Mouse (Mus musculus): Measurements from ENCODE around the gene Mtx1.

Mtx1 gene

DNA sequence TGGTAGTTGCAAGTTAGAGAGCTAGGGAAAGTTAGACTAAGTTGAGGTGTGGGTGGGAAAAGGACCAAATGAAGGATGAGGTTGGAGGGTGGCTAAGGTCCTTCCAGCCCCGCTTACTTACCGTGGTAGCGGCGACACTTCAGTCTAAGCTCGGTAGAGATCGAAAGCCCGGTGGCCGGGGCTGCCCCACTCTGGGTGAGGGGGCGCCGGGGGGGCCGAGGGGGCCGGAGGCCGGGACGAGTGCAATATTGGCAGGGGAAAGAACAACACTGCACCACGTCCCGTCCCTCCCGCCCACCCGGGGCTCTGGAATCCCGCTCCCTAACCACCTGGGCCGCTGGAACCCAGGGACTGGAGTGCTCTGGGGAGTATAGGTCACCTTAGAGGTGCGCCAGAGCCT, at the start of gene Mtx1:
Gene Mtx1, minus strand, starts transcription at position 189 of the 400 bp plus-strand sequence.
- no peak for DNase-seq (ENCODE audit: low read depth)

DNA sequence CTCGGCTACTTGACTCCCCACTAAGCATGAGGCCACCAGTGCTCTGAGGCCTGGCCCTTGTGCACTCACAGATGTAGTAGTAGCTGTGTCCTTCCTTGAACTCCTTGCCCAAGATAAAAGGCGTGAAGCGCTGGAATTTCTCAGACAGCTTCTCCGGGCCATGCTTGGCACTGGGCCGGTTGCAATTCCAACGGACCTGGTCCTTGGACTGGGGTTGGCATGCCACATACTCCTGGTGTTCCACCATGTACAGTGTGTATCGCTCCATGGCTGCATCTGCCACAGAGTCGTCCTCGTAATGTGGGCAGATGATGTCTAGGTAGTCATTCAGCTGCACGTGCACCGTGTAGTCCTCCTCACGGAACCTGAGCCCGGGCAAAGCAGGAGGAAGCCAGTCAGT, 49.2 kb upstream of the Mtx1 start:
- no peak for DNase-seq (ENCODE audit: low read depth)

DNA sequence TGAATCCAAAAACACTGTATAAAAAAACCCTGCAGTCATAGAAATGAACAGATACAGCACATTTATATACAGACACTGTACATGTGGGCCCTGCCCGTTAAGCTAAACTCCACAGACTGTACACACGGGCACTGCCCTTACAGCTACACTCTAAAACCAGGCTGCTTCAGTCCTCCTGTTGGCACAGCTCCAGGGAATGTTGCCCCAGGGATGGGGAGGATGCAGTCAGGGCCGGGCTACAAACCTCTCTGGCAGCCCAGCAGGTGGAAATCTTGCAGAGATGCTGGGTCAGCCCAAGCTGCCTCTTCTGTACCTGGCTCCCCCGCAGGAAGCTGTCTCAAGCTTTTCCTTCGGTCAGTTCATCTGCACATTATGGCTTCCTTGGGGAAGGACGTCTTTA, 44.9 kb upstream of the Mtx1 start:
- no peak for DNase-seq (ENCODE audit: low read depth)

DNA sequence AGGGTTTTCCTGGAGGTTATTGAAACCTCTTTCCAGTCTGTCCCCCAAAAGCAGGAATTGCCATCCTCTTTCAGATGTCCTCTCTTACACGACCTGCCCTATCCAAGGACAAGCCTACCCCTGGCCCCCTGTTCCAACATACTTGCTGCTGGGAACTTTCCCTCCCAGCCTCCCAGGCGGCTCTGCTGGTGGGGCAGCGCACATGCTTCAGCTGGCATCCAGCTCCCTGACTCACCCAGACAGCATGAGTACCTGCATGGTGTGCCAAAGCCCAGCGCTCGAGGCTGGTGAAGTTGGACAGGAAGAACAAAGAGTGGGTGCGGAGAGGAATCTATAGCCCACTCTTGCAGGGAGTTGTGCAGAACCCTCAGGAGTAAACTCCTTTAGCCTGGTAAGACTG, 44.0 kb upstream of the Mtx1 start:
- DNase-seq (ENCODE audit: low read depth) = no peak

DNA sequence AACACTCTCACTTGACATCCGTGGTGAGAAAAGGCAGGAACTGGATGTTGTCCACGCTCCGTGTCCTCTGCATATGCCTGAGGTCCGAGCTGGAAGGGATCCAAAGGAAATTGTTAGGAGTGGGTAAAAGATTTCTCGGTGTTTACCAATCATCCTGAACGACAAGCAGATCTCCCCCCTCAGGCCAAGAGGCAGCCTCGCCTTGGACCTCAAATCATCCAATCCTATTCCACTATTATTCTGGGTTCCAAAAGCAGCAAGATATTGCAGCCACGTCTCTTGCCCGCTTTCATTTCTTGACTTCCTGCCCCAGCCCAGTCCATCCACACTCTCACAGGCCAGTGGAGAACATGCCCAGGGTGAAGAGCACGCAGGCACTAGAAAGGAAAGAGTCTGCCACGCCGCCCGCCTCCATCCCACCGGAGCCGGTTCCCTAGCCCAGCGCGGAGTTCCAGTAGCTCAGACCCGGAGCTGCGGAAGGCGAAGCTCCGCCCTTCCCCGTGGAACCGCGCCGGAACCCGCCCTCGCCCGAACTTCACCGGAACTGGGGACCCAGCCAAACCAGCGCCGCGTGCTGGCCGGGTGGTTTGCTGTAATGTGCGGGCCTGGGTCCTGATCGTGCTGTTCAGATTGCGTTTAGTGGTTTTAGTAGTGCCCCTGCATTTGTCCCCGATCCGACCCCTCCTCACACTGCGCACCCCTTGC, 43.3 kb upstream of the Mtx1 start, which contains the start of gene Slc50a1:
Gene Slc50a1, minus strand, starts transcription at position 520 of the 705 bp plus-strand sequence.
- peak; percentile 79 for DNase-seq (ENCODE audit: low read depth)

DNA sequence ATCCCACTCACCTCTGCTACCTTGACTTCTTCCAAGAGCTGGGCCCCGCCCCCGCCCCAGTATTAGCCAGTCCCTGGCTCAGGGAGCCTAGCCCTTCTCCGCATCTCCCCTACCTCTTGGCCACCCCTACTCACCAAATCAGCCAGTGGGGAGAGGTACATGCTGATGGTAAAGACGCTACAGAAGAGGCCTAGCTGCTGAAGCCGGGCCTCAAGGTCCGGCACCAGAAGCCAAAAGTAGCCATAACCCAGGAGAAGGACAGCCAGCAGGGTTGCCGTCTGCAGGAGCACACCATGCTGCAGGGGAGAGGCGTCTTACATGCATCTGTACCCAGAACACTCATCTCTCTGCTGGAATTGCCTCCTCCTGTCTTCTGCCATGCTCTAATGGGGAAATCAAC, 42.0 kb upstream of the Mtx1 start:
- no peak for DNase-seq (ENCODE audit: low read depth)

DNA sequence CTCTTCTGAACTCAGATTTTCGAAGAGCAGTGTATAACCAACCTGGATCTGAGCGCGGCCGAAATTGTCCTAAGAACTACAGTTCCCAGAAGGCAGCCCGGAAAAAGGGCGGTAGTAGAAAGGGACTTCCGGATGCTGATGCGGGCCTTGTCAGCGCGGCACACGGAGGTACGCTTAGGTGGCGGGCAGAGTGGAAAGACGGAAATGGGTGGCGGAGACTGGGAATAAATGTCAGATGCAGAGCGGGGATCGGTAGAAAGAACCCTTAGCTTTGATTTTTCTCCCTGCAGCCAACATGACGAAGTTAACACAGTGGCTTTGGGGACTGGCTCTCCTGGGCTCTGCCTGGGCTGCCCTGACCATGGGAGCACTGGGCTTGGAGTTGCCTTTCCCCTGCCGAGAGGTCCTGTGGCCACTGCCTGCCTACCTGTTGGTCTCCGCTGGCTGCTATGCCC, 39.6 kb upstream of the Mtx1 start:
- DNase-seq (ENCODE audit: low read depth) = peak; percentile 83

DNA sequence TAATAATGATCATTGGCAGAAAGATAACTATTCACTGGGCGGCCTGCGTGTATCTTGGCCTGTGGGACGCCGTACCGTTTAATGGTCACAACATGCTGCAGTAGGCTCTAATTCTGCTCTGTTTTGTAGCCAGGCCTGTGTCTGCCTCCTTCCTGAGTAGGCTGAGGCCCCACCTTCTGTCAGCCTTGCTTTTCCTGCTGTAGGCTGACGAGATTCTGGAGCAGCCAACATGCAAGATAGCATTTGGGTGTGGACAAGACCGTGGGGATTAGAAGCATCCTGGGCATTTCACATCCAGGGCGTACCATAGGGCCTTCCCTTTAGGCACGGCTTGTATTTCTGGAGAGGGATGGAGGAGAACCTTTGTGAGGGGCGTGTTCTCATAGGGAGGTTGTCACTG, 35.5 kb upstream of the Mtx1 start:
- no peak for DNase-seq (ENCODE audit: low read depth)

DNA sequence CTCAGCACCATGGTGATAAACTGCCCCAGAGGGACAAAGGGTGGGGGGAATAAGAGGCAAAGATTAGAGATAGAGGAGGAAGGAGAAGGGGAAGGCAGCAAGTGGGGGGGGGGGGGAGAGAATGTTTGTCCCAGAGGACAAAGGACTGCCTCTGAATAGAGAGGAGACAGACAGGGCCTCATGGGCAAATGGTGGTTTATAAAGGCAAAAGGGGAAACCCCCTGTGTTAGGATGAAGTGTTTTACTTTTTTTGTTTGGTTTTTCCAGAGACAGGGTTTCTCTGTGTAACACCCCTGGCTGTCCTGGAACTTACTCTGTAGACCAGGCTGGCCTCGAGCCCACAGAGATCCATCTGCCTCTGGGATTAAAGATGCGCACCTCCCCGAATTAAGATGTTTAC, 33.3 kb upstream of the Mtx1 start:
- DNase-seq (ENCODE audit: low read depth) = no peak

DNA sequence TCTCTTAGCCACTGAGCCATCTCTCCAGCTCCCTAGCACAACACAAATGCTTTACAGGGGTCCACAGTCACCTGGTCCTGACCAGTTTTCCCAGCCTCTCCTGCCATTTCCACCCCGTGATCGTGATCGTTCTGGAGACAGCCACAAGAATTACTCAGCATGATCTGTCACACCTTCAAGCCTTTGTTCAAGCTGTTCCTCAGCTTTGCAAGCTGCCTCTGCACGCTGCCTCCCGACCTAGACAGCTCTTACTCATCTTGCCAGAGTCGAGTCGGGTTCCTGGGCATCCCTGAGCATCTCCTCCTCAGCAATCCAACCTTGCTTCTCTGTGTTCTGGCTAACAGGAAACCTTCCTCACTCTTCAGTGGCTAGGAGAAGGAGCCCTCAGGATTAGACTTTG, 32.2 kb upstream of the Mtx1 start, which contains the start of gene Dpm3:
Gene Dpm3, plus strand, starts transcription at position 283 of the 400 bp plus-strand sequence.
- DNase-seq (ENCODE audit: low read depth) = no peak

DNA sequence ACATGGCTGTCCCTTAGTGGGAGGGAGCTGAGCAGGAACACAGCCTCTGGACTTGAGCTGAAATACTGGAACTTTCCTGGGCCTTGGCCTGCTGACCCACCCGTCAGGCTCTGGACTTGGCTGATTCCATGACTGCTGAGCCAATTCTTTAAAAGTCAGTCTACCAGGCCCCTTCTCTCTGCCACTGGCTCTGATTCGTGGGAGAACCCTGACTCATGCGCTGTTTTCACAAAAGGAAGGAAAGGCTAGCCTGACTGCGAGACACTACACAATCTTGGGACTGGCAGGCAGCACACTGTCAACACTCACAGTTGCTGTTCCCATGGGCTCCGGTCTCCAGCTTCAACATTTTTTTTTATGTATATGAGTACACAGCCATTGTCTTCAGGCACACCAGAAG, 29.3 kb upstream of the Mtx1 start:
- DNase-seq (ENCODE audit: low read depth) = no peak

DNA sequence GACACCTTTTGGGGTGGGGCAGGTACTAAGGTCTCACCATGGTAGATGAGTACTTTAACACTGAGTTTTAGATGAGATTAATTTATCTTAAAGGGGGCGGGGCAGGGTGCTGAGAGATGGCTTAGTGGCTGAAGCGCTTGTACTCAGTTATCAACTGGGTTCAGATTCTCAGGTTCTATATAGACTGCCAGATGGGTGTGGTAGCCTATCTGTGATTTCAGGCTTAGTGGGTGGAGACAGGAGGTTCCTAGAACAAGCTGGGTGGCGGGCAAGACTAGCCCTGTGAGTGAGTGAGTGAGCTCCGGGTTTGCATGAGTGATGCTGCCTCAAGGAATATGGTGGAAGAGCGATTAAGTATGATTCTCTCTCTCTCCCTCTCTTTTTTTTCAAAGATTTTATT, 28.1 kb upstream of the Mtx1 start:
- DNase-seq (ENCODE audit: low read depth) = no peak

DNA sequence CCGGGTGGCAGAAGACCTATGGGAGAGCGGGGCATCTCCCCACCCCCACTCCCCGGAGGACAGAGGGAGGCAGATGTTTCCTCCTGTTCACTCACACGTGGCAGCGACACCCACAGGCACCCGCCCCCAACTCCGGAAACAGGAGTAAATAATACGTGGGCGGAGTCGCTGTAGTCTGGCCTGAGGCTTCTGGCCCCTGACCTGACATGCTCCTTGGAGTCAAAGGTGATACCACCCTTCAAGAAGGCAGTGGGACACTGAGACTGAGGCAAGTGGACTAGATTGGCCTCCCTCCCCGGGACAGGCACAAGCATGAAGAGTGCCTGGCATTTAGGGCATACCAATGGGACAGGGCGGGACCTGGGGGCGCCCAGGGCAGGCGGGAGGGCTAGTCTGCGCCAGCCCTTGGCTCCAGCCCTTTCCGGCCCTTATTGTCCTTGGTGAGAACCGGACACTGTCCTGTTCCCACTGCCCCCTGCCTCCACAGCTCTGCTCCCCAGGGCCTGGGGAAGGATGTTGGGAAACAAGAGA, 24.5 kb upstream of the Mtx1 start:
- DNase-seq (ENCODE audit: low read depth) = peak; percentile 64

DNA sequence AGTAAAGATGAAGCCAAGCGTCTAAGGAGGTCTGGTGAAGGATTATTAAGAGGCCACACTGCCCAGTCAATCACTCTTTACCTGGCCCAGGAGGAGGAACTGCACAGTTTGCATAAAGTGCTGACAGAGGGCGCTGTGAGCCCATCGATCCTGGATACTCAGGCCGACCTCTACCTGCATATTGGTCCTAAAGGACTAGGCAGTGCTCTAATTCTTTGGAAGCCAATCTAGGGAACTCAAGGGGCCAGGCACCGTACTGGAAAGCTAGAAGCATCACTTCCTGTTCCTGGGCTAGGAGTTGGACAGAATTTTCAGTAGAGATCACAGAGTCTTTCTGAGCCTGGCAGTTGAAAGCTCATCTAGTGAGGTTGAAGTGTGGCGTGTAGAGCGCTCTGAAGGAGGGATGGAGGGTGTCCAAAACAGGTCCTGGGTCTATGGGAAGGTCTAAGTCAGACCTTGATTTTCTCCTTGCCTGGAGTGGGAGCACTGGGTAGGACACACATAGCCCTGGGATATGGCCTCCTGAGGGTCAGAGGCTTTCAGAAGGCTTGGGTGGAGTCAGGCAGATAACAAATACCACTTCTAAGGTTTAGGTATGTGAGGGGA, 23.6 kb upstream of the Mtx1 start:
- DNase-seq (ENCODE audit: low read depth) = peak; percentile 84

DNA sequence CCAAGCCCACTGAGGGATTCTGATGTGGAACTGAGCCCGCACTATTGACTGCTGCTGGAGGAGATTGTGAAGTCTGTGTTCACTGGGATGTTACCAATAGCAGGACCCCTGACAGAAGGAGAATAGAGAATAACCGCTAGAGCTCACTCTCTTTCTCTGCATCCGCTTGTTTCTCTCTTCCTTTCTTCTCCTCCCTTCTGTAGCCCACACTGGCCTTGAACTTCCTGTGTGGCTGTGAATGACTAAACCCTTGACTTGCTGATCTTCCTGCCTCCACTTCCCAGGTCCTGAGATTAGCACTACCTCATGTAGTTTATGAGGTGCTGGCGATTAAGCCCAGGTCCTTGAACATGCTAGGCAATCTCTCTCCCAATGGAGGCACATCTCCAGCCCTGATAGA, 20.6 kb upstream of the Mtx1 start:
- no peak for DNase-seq (ENCODE audit: low read depth)

DNA sequence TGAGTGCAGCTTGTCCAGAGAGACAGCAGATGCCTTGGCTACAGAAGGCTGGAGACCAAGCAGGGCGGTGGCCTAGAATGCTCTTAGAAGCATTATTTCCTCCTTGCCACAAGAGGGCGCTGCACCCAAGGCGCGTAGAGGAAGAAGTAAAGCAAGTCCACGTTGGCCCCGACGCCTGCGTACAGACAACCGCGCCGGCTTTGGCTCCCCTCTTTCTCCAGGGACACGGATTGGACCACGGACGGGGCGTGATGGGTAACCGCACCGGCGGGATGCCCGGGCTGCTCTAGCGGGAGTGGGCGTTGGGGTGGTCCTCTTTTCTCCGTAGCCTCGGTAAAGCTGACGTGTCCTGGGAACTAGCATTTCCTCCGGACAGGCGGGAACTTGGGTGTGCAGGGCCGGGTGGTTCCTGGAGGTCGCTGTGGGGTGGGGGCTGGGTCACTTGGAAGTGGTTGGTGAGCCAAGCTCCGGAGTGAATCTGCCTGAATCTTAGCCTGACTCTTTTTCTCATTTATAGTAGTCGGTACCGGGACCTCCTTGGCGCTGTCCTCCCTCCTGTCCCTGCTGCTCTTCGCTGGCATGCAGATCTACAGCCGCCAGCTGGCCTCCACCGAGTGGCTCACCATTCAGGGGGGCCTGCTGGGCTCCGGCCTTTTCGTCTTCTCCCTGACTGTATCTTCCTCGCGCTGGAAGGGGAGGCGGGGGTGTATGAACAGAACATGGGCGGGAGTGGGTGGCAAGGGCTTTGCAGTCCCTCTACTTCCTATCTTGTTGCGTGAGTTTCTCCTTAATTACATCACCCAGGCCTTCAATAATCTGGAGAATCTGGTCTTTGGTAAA, 19.6 kb upstream of the Mtx1 start, which contains the start of gene Trim46:
Gene Trim46, minus strand, starts transcription at position 49 of the 840 bp plus-strand sequence.
- peak; percentile 92 for DNase-seq (ENCODE audit: low read depth)

DNA sequence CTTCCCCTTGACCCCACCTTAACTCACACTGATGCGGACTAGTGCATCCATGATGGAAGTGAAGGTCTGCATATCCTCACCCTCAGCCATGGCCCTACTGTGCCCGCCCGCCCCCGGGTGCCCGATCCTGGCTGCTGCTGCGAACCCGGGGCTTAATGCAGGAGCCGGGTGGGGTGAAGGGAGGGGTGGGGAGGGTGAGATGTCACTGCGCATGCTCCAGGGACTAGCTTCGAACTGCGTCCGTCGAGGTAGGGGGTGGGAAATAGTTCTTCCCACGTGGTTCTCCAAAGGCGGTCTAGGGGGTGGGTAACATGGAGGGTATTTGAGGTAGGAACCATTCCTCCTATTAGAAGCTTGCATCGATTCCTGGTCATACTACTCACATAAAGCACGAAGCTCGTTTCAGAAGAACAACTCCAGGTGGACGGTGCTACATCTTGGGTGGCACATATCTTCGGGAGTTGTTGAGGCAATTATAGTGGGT, 18.8 kb upstream of the Mtx1 start, which contains the start of gene Krtcap2:
Gene Krtcap2, plus strand, starts transcription at position 279 of the 484 bp plus-strand sequence.
- DNase-seq (ENCODE audit: low read depth) = no peak

DNA sequence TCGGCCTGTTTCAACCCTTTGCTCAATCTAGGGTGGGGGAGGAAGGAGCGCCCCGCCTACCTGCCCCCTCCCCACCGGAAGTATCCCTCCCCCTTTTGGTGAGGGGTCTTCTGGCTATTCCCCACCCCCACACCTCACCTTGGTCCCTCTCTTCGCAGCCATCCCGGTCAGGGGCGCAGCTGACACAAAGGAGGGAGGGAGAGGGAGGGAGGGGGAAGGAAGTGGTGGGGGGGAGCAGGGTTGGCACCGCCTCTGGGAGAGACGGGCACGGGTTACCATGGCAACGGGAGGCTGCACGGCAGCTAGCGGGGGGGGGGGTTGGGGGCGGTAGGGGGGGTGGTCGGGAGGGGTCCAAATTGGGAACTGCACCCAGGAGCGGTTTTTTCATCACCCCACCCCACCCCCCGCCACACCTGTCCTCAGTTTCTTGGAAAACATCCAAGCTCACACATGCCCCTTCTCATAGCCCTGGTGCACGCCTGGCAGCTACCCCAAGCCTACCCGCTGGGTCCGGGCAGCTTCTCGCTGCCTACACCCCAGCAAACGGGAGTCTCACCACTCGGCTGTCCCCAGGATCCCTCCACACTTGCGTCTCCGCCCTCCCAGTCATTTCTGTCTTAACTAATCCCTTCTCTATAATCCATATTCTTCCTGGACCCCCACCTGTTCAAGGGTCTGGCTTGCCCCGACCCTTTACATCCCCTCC, 18.2 kb upstream of the Mtx1 start:
- peak; percentile 66 for DNase-seq (ENCODE audit: low read depth)

DNA sequence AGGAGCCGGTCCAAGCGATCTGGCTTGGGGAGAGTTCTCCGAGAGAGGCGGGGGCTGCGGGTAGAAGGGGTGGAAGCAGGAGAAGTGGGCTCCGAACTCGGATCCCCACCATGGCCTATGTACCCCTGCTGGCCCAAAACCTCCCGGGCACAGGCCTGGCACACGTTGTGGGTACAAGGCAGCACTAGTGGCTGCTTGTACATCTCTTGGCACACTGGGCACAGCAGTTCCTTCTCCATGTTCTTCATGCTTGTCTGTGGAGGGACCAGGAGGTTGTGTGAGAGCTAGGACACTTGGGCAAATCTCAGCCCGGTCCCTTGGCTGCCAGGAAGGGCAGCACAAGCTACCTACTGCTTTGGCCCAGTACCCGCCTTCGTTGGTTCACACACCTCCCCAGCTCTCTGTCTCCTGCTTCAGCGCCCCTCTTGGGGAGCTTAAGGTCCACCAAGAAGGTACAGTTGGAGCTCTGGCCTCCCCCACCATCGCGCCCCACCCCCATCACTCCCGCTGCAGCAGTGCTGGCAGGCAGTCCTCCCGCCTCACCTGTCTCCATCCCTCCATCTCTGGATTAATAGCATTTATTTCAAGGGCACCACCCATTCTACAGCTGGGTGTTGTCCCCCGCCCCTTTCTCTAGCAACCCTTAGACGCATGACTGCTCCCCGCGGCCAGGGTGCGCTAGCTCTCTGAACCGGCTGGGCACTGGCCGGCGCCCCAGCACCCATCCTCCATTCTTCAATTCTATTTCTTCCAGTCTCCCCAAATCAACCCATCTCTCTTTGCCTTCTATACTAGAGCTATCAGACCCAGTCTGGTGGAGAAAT, 17.5 kb upstream of the Mtx1 start:
- peak; percentile 59 for DNase-seq (ENCODE audit: low read depth)

DNA sequence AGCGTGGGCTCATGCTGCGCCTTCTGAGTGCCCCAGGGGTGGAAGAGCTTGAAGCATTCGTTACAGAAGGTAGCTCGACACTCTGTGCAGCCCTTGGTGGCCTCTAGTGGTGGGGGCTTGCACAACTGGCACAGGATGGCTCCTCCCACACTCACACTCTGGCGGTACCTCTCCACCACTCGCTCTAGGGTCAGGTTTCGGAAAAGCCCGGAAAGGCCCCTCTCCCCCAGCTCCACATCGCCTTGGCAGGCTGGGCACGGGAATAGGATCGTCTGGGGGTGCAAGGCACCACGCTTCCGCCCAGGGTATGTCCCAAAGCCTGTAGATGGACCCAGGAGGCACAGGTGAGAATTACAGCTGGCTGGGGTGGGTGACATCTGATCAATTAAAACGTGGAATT, 16.7 kb upstream of the Mtx1 start:
- DNase-seq (ENCODE audit: low read depth) = peak; percentile 80

All from naive thymus-derived CD4-positive, alpha-beta T cell, adult 2 months (primary cell).